Mouse (Mus musculus) heart, adult 2 months (tissue): ENCODE measurements around the gene Hagh.

Experiments
- CTCF ChIP-seq: fragments of 200-600 bp; IDR thresholded peaks from 2 replicates; pipeline ENCODE4 v1.8.1; 2022; ENCODE audit warnings: antibody characterized with exemption, mild to moderate bottlenecking, moderate library complexity
- EP300 ChIP-seq: fragments of 200-500 bp; IDR thresholded peaks from 2 replicates; pipeline ENCODE4 v1.6.1; 2011; ENCODE audit warnings: low read depth, low read length, control low read depth; ENCODE audit not compliant: insufficient read depth
- POLR2A ChIP-seq: fragments of 200-500 bp; IDR thresholded peaks from 2 replicates; pipeline ENCODE4 v1.6.1; 2011; ENCODE audit warnings: mild to moderate bottlenecking, low read depth, low read length, control low read depth; ENCODE audit not compliant: insufficient read depth

GRCm38 (mm10) chr17:24819469-24819868, 20.5 kb upstream of the Hagh start:
- no peak for TF ChIP-seq CTCF
- TF ChIP-seq POLR2A = no peak
- no peak for TF ChIP-seq EP300
